Mouse (Mus musculus): Measurements from ENCODE around the gene Pbsn. TPM values are rescaled to one million over a fixed set of nuclear protein-coding genes. Genes with fewer than 3 reads are reported as not detected.
"Not testable (repeated sequence)": the region's sequence is repeated elsewhere in the genome, so short reads cannot be mapped to it uniquely, and the experiment has no call there.

The Pbsn gene
- total RNA-seq (2015; ENCODE audit: low replicate concordance) (not detected in 2 replicates), total RNA-seq (2017; ENCODE audit: low replicate concordance) (not detected in 2 replicates)

GRCm38 (mm10) chrX:77853523-77853922 is at the start of gene Pbsn:
Pbsn (minus strand) TSS chrX:77853623.
- ATAC-seq (replicated peaks; ENCODE audit: low FRiP score, poor library complexity, severe bottlenecking) = no peak

DNA sequence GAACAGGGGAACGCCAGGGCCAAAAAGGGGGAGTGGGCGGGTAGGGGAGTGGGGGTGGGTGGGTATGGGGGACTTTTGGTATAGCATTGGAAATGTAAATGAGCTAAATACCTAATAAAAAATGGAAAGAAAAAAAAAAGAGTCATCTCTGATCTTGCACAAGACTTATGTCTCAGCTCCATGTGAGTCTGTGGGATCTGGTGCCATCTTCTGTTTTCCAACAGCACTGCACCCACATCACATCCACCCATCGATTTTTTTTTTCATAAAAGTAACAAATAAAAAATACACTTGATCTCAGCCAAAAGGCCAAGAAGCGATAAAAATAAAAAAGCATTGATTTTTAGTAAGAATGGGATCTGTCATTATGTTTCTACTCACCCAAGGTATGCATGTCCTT is 26.6 kb upstream of the Pbsn start:
- ATAC-seq (replicated peaks; ENCODE audit: low FRiP score, poor library complexity, severe bottlenecking) = not testable (repeated sequence)

- not testable (repeated sequence) for ATAC-seq (replicated peaks; ENCODE audit: low FRiP score, poor library complexity, severe bottlenecking)
Measured at GRCm38 (mm10) chrX:77864458-77864857, 11.0 kb upstream of the Pbsn start, which contains the start of gene Gm14744. Gm14744 (plus strand) TSS chrX:77864758.

- ATAC-seq (replicated peaks; ENCODE audit: low FRiP score, poor library complexity, severe bottlenecking) = no peak
Measured at GRCm38 (mm10) chrX:77812031-77812430, 41.4 kb downstream of the Pbsn start.

DNA sequence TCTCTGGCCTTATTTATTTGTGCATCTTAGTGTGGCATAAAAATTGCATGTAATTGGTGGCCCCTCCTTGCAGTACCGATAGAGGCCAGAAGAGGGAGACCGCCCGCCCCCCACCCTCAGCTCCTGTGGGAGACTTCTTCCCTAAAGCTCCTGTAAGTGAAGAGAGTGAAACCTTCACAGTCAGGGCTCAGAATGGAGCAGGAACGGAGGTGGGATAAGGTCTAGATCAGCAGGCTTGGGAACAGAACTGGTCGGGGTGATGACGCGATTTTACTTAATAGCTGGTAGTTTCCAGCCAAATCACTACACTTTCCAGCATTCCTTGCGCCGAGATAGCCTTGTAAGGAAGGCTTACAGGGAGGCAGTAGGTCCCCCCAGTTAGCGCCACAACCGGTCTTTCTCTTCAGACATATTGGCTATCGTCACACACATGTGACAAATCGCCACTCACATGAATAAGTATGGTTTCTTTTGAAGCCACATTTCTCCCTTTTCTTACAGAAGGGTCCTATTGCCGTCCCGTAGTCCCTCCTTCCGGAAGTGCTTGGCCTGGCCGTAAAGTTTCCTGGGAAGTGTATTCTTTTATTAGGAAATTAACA is 42.7 kb downstream of the Pbsn start:
- ATAC-seq (replicated peaks; ENCODE audit: low FRiP score, poor library complexity, severe bottlenecking) = no peak

GRCm38 (mm10) chrX:77808602-77809001 is 44.8 kb downstream of the Pbsn start:
- no peak for ATAC-seq (replicated peaks; ENCODE audit: low FRiP score, poor library complexity, severe bottlenecking)

GRCm38 (mm10) chrX:77802293-77802692 is 51.1 kb downstream of the Pbsn start:
- no peak for ATAC-seq (replicated peaks; ENCODE audit: low FRiP score, poor library complexity, severe bottlenecking)

DNA sequence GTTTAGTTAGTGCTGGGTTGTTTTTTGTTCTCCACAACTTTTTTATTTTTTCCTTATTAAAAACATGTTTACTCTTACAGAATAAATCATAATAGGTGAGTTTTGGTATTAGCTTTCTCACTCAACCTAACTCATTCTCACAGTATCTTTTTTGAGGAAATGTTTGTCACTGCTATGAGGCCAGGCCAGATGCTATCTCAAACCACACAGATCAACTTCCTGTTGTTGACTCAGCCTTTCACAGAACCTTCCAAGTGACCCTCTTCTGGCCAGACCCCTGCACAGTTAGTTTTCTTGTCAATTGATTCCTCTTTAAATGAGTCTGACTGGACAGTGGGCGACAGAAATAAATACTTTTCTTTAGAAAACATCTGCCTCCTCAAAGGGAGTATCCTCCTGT is 51.9 kb downstream of the Pbsn start:
- no peak for ATAC-seq (replicated peaks; ENCODE audit: low FRiP score, poor library complexity, severe bottlenecking)

- no peak for ATAC-seq (replicated peaks; ENCODE audit: low FRiP score, poor library complexity, severe bottlenecking)
Measured at GRCm38 (mm10) chrX:77799554-77799953, 53.9 kb downstream of the Pbsn start.

GRCm38 (mm10) chrX:77797801-77798200 is 55.6 kb downstream of the Pbsn start:
- no peak for ATAC-seq (replicated peaks; ENCODE audit: low FRiP score, poor library complexity, severe bottlenecking)

DNA sequence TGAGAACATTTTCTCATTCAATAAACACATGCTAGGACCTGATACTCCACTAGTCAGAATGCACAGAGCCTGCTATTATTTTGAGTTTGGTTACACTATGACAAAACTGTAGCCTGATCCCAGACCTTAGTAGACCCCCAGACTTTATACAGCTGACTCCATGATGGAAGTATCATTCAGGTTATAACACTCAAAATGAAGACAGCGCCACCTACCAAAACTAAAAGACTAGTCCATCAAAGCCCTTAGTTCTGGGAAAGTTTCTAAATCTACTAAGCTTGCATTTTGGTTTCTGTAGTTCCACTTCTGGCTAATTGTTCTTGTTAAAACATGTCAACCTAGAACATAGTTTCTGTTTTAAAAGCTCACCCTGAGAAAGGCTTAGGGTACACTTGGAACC is 56.5 kb downstream of the Pbsn start:
- no peak for ATAC-seq (replicated peaks; ENCODE audit: low FRiP score, poor library complexity, severe bottlenecking)

DNA sequence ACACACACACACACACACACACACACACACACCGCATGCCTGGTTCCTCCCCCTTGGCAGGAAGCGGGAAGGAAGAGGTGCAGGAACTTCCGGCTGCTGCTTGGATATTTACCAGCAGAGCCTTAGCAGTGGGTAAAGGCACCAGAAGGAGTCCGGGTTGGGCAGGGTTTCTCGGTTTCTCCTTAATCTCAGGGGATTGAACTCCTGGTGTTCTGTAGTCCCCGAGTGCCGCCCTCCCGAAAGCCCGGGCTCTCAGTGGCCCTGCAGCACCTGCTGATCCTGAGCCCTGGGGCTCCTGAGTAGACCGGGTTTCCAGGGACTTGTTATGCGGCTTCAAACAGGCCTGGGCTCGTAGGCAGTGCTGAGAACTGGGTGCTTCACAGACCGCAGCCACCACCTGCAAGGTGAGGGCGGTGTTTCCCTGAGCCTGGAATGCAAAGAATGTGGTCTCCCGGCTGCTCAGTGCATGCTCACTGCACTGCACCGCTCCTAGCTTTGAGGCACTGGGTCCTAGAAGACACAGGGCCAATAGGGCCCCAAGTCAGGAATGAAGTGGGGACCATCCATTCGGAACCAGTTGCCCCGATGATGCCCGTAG is 57.1 kb downstream of the Pbsn start, which contains the start of gene Prkx:
Gene Prkx (minus strand): TSS at position 41 of the 598 bp plus-strand sequence.
- ATAC-seq (replicated peaks; ENCODE audit: low FRiP score, poor library complexity, severe bottlenecking) = no peak

DNA sequence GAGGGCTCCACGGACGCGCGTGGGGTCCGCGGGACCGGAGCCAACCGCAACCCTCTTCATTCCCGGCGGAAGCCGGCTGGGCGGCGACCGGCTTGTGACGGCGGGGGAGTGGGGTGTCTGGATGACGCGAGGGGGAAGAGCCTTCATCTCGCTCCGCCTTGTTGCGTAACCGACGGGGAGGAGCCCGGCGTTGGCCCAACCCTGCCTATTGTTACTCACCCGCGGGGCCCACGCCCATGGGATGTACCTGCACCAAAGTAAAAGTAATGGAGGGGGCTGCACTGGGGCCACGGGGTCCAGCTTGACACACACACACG is 57.6 kb downstream of the Pbsn start:
- ATAC-seq (replicated peaks; ENCODE audit: low FRiP score, poor library complexity, severe bottlenecking) = no peak

DNA sequence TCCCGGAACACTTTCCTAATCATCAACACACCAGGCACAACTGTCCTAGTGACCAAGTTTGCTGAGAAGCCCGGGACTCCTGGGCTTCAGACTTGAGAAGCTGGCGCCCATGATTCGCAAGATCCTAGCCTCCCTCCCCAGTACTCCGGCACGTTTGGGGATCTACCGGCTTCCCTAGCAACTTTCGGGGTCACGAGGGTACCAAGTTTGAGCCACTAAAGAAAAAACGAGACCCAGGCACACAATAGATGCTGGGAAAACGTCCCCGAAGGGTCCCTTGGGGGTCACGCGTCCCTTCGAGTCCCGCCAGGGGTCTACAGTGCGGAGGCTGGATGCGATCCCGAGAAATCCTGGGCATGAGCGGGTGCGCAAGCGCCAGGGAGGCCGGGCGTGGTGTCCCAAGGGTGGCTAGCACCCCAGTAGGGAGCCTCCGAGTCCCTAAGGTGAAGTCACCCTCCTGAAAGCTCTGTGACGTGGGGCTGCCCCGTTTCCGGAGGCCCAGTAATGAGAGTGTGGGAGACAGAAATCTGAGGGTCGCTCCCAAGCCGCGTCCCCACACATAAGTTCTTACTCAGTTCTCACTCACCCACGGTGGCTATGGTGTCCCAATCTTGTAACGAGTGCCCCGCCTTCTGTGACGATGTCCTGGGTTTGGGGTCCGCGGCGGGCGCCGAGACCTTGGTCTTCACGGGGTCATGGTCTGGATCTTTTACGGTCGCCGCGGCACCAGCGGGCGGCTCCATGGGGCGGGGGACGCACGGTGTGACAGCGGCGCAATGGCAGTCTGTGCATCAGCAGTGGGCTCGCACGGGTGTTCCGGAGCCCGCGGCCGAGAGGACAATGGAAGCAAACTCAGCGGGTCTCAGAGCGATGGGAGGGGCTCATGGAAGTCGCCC is 58.2 kb downstream of the Pbsn start:
- ATAC-seq (replicated peaks; ENCODE audit: low FRiP score, poor library complexity, severe bottlenecking) = no peak

- no peak for ATAC-seq (replicated peaks; ENCODE audit: low FRiP score, poor library complexity, severe bottlenecking)
Measured at GRCm38 (mm10) chrX:77788675-77789074, 64.7 kb downstream of the Pbsn start.

Other genes starting within 250 kb of the Pbsn start
- 4.4 and 10.2 TPM in 2 replicates for gene Prkx, start 57.3 kb downstream of the Pbsn start, total RNA-seq (2015; ENCODE audit: low replicate concordance)
- gene Prkx, start 57.3 kb downstream of the Pbsn start, total RNA-seq (2017; ENCODE audit: low replicate concordance) = 2.6 and 3.3 TPM in 2 replicates
- not detected in 2 replicates for gene Gm14744, start 11.1 kb upstream of the Pbsn start, total RNA-seq (2015; ENCODE audit: low replicate concordance)
- gene Gm14744, start 11.1 kb upstream of the Pbsn start, total RNA-seq (2017; ENCODE audit: low replicate concordance) = not detected in 2 replicates
- not detected in 2 replicates for gene 5430402E10Rik, start 71.4 kb upstream of the Pbsn start, total RNA-seq (2015; ENCODE audit: low replicate concordance)
- not detected in 2 replicates for gene 5430402E10Rik, start 71.4 kb upstream of the Pbsn start, total RNA-seq (2017; ENCODE audit: low replicate concordance)
- gene Obp1a, start 237.8 kb upstream of the Pbsn start, total RNA-seq (2015; ENCODE audit: low replicate concordance) = not detected in 2 replicates
- not detected in 2 replicates for gene Obp1a, start 237.8 kb upstream of the Pbsn start, total RNA-seq (2017; ENCODE audit: low replicate concordance)